Mouse (Mus musculus) ES-E14 (cell line): Measurements from ENCODE around the gene Ints3.
A peak's percentile ranks its signal among the peaks of the same experiment; 100 is the strongest.

ENCODE experiments used
- CHD2 ChIP-seq: IDR thresholded peaks from 2 replicates; pipeline ENCODE4 v1.6.1; 2014; ENCODE audit warnings: mild to moderate bottlenecking, low read depth, low read length, inconsistent platforms
- HCFC1 ChIP-seq: IDR thresholded peaks from 2 replicates; pipeline ENCODE4 v1.6.1; 2012; ENCODE audit warnings: low read length, inconsistent platforms, borderline replicate concordance; ENCODE audit not compliant: insufficient read depth
- MAFK ChIP-seq: IDR thresholded peaks from 2 replicates; pipeline ENCODE4 v1.6.1; 2014; ENCODE audit warnings: mild to moderate bottlenecking, low read depth, low read length, inconsistent platforms; ENCODE audit not compliant: insufficient read depth
- ZC3H11A ChIP-seq: IDR thresholded peaks from 2 replicates; pipeline ENCODE4 v1.6.1; 2012; ENCODE audit warnings: low read depth, mild to moderate bottlenecking, inconsistent platforms, low read length, borderline replicate concordance
- ZNF384 ChIP-seq: IDR thresholded peaks from 2 replicates; pipeline ENCODE4 v1.6.1; 2012; ENCODE audit warnings: low read depth, low read length, inconsistent platforms

DNA sequence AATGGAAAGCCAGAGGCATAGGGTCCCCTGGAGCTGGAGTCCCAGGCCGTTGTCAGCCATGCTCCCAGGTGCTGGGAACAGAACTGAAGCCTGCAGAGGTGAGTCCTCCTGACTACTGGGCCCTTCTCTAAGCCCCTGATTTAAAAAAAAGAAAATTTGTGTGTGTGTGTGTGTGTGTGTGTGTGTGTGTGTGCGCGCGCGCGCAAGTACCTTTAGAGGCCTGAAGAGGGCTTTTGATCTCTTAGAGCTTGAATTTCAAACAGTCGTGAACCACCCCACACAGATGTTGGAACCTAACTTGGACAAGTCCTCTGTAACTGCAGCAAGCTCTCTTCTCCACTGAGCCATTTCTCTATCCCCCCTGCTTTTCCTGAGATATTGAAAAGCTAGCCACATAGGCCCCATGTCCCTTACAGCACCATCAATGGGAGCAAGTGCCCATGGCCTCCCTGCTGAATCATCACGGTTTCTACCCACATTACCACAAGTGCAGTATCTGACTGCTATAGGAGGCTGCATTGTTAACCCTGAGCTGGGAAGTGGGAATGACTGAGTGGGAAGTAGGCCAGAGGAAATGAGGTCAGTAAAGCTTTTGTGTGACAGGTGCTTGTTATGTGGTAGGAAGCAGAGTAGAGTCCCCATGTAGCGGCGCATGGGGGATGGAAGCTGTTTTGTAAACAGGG lies 34.3 kb upstream of the Ints3 start:
- TF ChIP-seq ZC3H11A (no peak), HCFC1 (no peak), MAFK (no peak), ZNF384 (peak; percentile 65; the same call in 1 of the 2 replicates), CHD2 (no peak)
